Mouse (Mus musculus) hindbrain, embryonic 11.5 days (tissue): ENCODE results near the gene Zdhhc8. TPM values are rescaled to one million over a fixed set of nuclear protein-coding genes. Genes with fewer than 3 reads are reported as not detected.

Experiments
- ATAC-seq: fragments of 200-750 bp; cut with Nextera tagmentation; 2 replicates; pipeline ENCODE4 v1.8.0; 2017; ENCODE audit warnings: mild to moderate bottlenecking, moderate TSS enrichment, moderate library complexity; ENCODE audit not compliant: low FRiP score
- DNase-seq: peaks from one replicate; pipeline ENCODE4 v3.0.0-alpha.2; 2015; ENCODE audit warnings: low spot score
- H3K27ac ChIP-seq: fragments of 300-500 bp; sonication (generic); 2 replicates; pipeline ENCODE4 v1.5.1; 2014; ENCODE audit warnings: mild to moderate bottlenecking, low read depth, low read length
- H3K27me3 ChIP-seq: fragments of 300-500 bp; sonication (generic); 2 replicates; pipeline ENCODE4 v1.6.1; 2014; ENCODE audit warnings: mild to moderate bottlenecking, low read length, moderate library complexity, mixed read lengths; ENCODE audit not compliant: control insufficient read depth, insufficient read depth
- H3K36me3 ChIP-seq: fragments of 300-500 bp; sonication (generic); 2 replicates; pipeline ENCODE4 v1.6.1; 2014; ENCODE audit warnings: mild to moderate bottlenecking, low read length, moderate library complexity, mixed read lengths; ENCODE audit not compliant: control insufficient read depth, insufficient read depth
- H3K4me1 ChIP-seq: fragments of 300-500 bp; sonication (generic); replicated peaks from 2 replicates; pipeline ENCODE4 v1.6.1; 2014; ENCODE audit warnings: low read length, mixed read lengths; ENCODE audit not compliant: control insufficient read depth, insufficient read depth
- H3K4me2 ChIP-seq: fragments of 300-500 bp; sonication (generic); replicated peaks from 2 replicates; pipeline ENCODE4 v1.6.1; 2014; ENCODE audit warnings: mild to moderate bottlenecking, low read depth, low read length
- H3K4me3 ChIP-seq: fragments of 300-500 bp; sonication (generic); 2 replicates; pipeline ENCODE4 v1.5.1; 2014; ENCODE audit warnings: low read depth, low read length
- H3K9ac ChIP-seq: fragments of 300-500 bp; sonication (generic); 2 replicates; pipeline ENCODE4 v1.6.1; 2014; ENCODE audit warnings: low read depth, low read length
- H3K9me3 ChIP-seq: fragments of 300-500 bp; sonication (generic); 2 replicates; pipeline ENCODE4 v1.6.1; 2016; ENCODE audit warnings: low read length; ENCODE audit not compliant: control insufficient read depth
- WGBS: fragments of 180-500 bp; shearing (Covaris S2); extraction: QIAGEN DNeasy Blood & Tissue Kit; methylation state at CpG from one replicate; pipeline ENCODE4 v1.1.7; 2014; 5-methylcytosine and 5-hydroxymethylcytosine counted together
- polyA plus RNA-seq: library from polyadenylated mRNA; unstranded; fragments of >200 nt; fragmentation: Nextera tagmentation; extraction: Ambion mirVana; gene quantifications from 2 replicates; pipeline ENCODE4 v1.2.1, GENCODE M21; 2014

Zdhhc8 gene
- polyA plus RNA-seq, 1 experiment from 2014 or later = 7.5 TPM

- Histone ChIP-seq H3K9me3 (no peaks in the 10 kb centered on the region), H3K4me1 (no peaks in the 10 kb centered on the region), H3K27me3 (no peaks in the 10 kb centered on the region), H3K4me2 (no peak overlapping the region), H3K9ac (no peak overlapping the region), H3K4me3 (no peak overlapping the region), H3K27ac (no peak overlapping the region), H3K36me3 (0 out of 2 replicates have a peak, but pooled peaks cover 15% of the 10 kb centered on the region)
- ATAC-seq = no peak
- 90% methylated on average over 13 of the region's 13 CpGs for WGBS
- no peak for DNase-seq
Measured at GRCm38 (mm10) chr16:18227187-18227586, 7.7 kb downstream of the Zdhhc8 start.

GRCm38 (mm10) chr16:18222188-18222587, 12.7 kb downstream of the Zdhhc8 start:
- Histone ChIP-seq H3K9ac (no peak overlapping the region), H3K27me3 (no peaks in the 10 kb centered on the region), H3K4me1 (peaks cover 7% of the 10 kb centered on the region; the same call in 1 of the 2 replicates), H3K4me2 (no peak overlapping the region), H3K4me3 (no peak overlapping the region), H3K9me3 (no peaks in the 10 kb centered on the region), H3K27ac (no peak overlapping the region), H3K36me3 (0 out of 2 replicates have a peak, but pooled peaks cover 12% of the 10 kb centered on the region)
- ATAC-seq = no peak
- WGBS = 84% methylated on average over 11 of the region's 11 CpGs
- no peak for DNase-seq

- H3K27me3 ChIP-seq = no peaks in the 10 kb centered on the region
- H3K36me3 ChIP-seq = 0 out of 2 replicates have a peak, but pooled peaks cover 12% of the 10 kb centered on the region
- no peak overlapping the region for H3K9ac ChIP-seq
- DNase-seq (no peak), ATAC-seq (no peak)
- WGBS = 69% methylated on average over 11 of the region's 11 CpGs
- H3K4me2 ChIP-seq = no peak overlapping the region
- peaks cover 7% of the 10 kb centered on the region; the same call in 1 of the 2 replicates for H3K4me1 ChIP-seq
- H3K27ac ChIP-seq = no peak overlapping the region
- no peak overlapping the region for H3K4me3 ChIP-seq
- no peaks in the 10 kb centered on the region for H3K9me3 ChIP-seq
Measured at GRCm38 (mm10) chr16:18221543-18221898, 13.4 kb downstream of the Zdhhc8 start.

- Histone ChIP-seq H3K27ac (no peak overlapping the region), H3K36me3 (0 out of 2 replicates have a peak, but pooled peaks cover 9% of the 10 kb centered on the region)
Measured at GRCm38 (mm10) chr16:18220856-18221542, 13.9 kb downstream of the Zdhhc8 start.

GRCm38 (mm10) chr16:18220001-18220400, 14.9 kb downstream of the Zdhhc8 start:
- Histone ChIP-seq H3K27me3 (no peaks in the 10 kb centered on the region), H3K4me3 (no peak overlapping the region), H3K4me1 (peaks cover 7% of the 10 kb centered on the region; the same call in 1 of the 2 replicates), H3K9me3 (no peaks in the 10 kb centered on the region), H3K27ac (no peak overlapping the region), H3K4me2 (no peak overlapping the region), H3K9ac (peak overlapping the region; percentile 16; the same call in 1 of the 2 replicates), H3K36me3 (0 out of 2 replicates have a peak, but pooled peaks cover 6% of the 10 kb centered on the region)
- DNase-seq (no peak), ATAC-seq (peak; percentile 47; the same call in 1 of the 2 replicates)
- WGBS = 57% methylated on average over 8 of the region's 8 CpGs

More at GRCm38 (mm10) chr16:18220856-18221542, 13.9 kb downstream of the Zdhhc8 start:
- Histone ChIP-seq H3K4me3 (no peak overlapping the region), H3K4me1 (peaks cover 7% of the 10 kb centered on the region; the same call in 1 of the 2 replicates), H3K27me3 (no peaks in the 10 kb centered on the region), H3K9ac (no peak overlapping the region), H3K9me3 (no peaks in the 10 kb centered on the region), H3K4me2 (no peak overlapping the region)
- WGBS = 89% methylated on average over 6 of the region's 6 CpGs
- no peak for DNase-seq
- no peak for ATAC-seq

- no peak for ATAC-seq
- Histone ChIP-seq H3K4me2 (no peak overlapping the region), H3K4me1 (peaks cover 16% of the 10 kb centered on the region), H3K36me3 (0 out of 2 replicates have a peak, but pooled peaks cover 2% of the 10 kb centered on the region), H3K9me3 (no peaks in the 10 kb centered on the region), H3K4me3 (no peak overlapping the region), H3K27me3 (no peaks in the 10 kb centered on the region), H3K9ac (no peak overlapping the region), H3K27ac (no peak overlapping the region)
- no peak for DNase-seq
- WGBS = 79% methylated on average over 9 of the region's 9 CpGs
Measured at GRCm38 (mm10) chr16:18218580-18218996, 16.3 kb downstream of the Zdhhc8 start.

GRCm38 (mm10) chr16:18217579-18217978, 17.4 kb downstream of the Zdhhc8 start, which contains the start of gene Ccdc188:
TSS of gene Ccdc188 (plus strand) at chr16:18217879.
- H3K36me3 ChIP-seq = 0 out of 2 replicates have a peak, but pooled peaks cover under 1% of the 10 kb centered on the region
- no peaks in the 10 kb centered on the region for H3K9me3 ChIP-seq
- peaks cover 23% of the 10 kb centered on the region for H3K4me1 ChIP-seq
- ATAC-seq = no peak
- no peak for DNase-seq
- H3K4me3 ChIP-seq = no peak within 1 kb of the TSS
- H3K9ac ChIP-seq = no peak within 1 kb of the TSS
- 90% methylated on average over 4 of the region's 4 CpGs for whole genome bisulfite sequencing
- no peaks in the 10 kb centered on the region for H3K27me3 ChIP-seq
- H3K27ac ChIP-seq = no peak within 1 kb of the TSS
- H3K4me2 ChIP-seq = no peak within 1 kb of the TSS

GRCm38 (mm10) chr16:18214858-18215257, 20.1 kb downstream of the Zdhhc8 start:
- peak overlapping the region; percentile 38 for H3K4me2 ChIP-seq
- 78% methylated on average over 7 of the region's 7 CpGs for WGBS
- H3K4me1 ChIP-seq = peaks cover 18% of the 10 kb centered on the region
- peak overlapping the region; percentile 69; the same call in 1 of the 2 replicates for H3K27ac ChIP-seq
- H3K27me3 ChIP-seq = no peaks in the 10 kb centered on the region
- DNase-seq (no peak), ATAC-seq (no peak)
- no peaks in the 10 kb centered on the region for H3K36me3 ChIP-seq
- H3K9me3 ChIP-seq = no peaks in the 10 kb centered on the region
- H3K9ac ChIP-seq = 0 out of 2 replicates have a peak overlapping the region, but pooled peaks have one; percentile 12
- peak overlapping the region; percentile 16; the same call in 1 of the 2 replicates for H3K4me3 ChIP-seq
